Mouse (Mus musculus): ENCODE measurements around the gene Mlec. TPM values are rescaled to one million over a fixed set of nuclear protein-coding genes. Genes with fewer than 3 reads are reported as not detected.
A peak's percentile ranks its signal among the peaks of the same experiment; 100 is the strongest.
"Not testable (repeated sequence)": the region's sequence is repeated elsewhere in the genome, so short reads cannot be mapped to it uniquely, and the experiment has no call there.

The Mlec gene
- polyA plus RNA-seq, 1 experiment, result 209 TPM

GRCm38 (mm10) chr5:115165351-115165750, 7.4 kb upstream of the Mlec start:
- 72% methylated on average over 9 of the region's 9 CpGs for WGBS
- no peak for DNase-seq
- Histone ChIP-seq H3K27ac (ENCODE audit: insufficient read depth, low read depth, low read length) (no peak overlapping the region), H3K4me3 (ENCODE audit: insufficient read depth, low read depth, low read length) (no peak overlapping the region), H3K4me1 (ENCODE audit: control insufficient read depth, insufficient read depth, low read length) (peaks cover 7% of the 10 kb centered on the region), H3K36me3 (ENCODE audit: control insufficient read depth, insufficient read depth, low read length) (no peaks in the 10 kb centered on the region), H3K27me3 (replicated peaks; ENCODE audit: control insufficient read depth, insufficient read depth, low read length) (no peaks in the 10 kb centered on the region)
- no peak for TF ChIP-seq POLR2A (IDR thresholded peaks at IDR 0.05; ENCODE audit: low read depth, low read length)
- TF ChIP-seq CTCF (conservative IDR thresholded peaks at IDR 0.05; ENCODE audit: insufficient read depth, insufficient read length, low read depth, low read length), result peak; percentile 54

- H3K36me3 ChIP-seq (ENCODE audit: control insufficient read depth, insufficient read depth, low read length); DNase-seq; H3K4me3 ChIP-seq (ENCODE audit: insufficient read depth, low read depth, low read length); H3K27me3 ChIP-seq (replicated peaks; ENCODE audit: control insufficient read depth, insufficient read depth, low read length); H3K27ac ChIP-seq (ENCODE audit: insufficient read depth, low read depth, low read length); H3K4me1 ChIP-seq (ENCODE audit: control insufficient read depth, insufficient read depth, low read length): not testable (repeated sequence)
- 72% methylated on average over 4 of the region's 4 CpGs for WGBS
These were observed 6.5 kb upstream of the Mlec start for GRCm38 (mm10) chr5:115164446-115164845.

GRCm38 (mm10) chr5:115163563-115163962, 5.6 kb upstream of the Mlec start:
- no peaks in the 10 kb centered on the region for H3K27me3 ChIP-seq (replicated peaks; ENCODE audit: control insufficient read depth, insufficient read depth, low read length)
- H3K36me3 ChIP-seq (ENCODE audit: control insufficient read depth, insufficient read depth, low read length), result no peaks in the 10 kb centered on the region
- no peak overlapping the region for H3K27ac ChIP-seq (ENCODE audit: insufficient read depth, low read depth, low read length)
- no peak overlapping the region for H3K4me3 ChIP-seq (ENCODE audit: insufficient read depth, low read depth, low read length)
- peak; percentile 70 for TF ChIP-seq CTCF (conservative IDR thresholded peaks at IDR 0.05; ENCODE audit: insufficient read depth, insufficient read length, low read depth, low read length)
- no peak for TF ChIP-seq POLR2A (IDR thresholded peaks at IDR 0.05; ENCODE audit: low read depth, low read length)
- peaks cover 7% of the 10 kb centered on the region for H3K4me1 ChIP-seq (ENCODE audit: control insufficient read depth, insufficient read depth, low read length)
- DNase-seq, result peak; percentile 76
- 39% methylated on average over 8 of the region's 8 CpGs for WGBS

- H3K4me1 ChIP-seq (ENCODE audit: control insufficient read depth, insufficient read depth, low read length); H3K27me3 ChIP-seq (replicated peaks; ENCODE audit: control insufficient read depth, insufficient read depth, low read length); DNase-seq; H3K27ac ChIP-seq (ENCODE audit: insufficient read depth, low read depth, low read length); H3K36me3 ChIP-seq (ENCODE audit: control insufficient read depth, insufficient read depth, low read length); H3K4me3 ChIP-seq (ENCODE audit: insufficient read depth, low read depth, low read length): not testable (repeated sequence)
- WGBS, result 100% methylated on average over 1 of the region's 1 CpGs
These were observed 3.9 kb upstream of the Mlec start for GRCm38 (mm10) chr5:115161940-115162279.

GRCm38 (mm10) chr5:115161064-115161939, 3.3 kb upstream of the Mlec start:
- WGBS, result 42% methylated on average over 13 of the region's 13 CpGs
- Histone ChIP-seq H3K4me3 (ENCODE audit: insufficient read depth, low read depth, low read length) (no peak overlapping the region), H3K27ac (ENCODE audit: insufficient read depth, low read depth, low read length) (peak overlapping the region; percentile 14; the same call in 1 of the 2 replicates), H3K4me1 (ENCODE audit: control insufficient read depth, insufficient read depth, low read length) (0 out of 2 replicates have a peak, but pooled peaks cover 3% of the 10 kb centered on the region), H3K27me3 (replicated peaks; ENCODE audit: control insufficient read depth, insufficient read depth, low read length) (no peaks in the 10 kb centered on the region), H3K36me3 (ENCODE audit: control insufficient read depth, insufficient read depth, low read length) (no peaks in the 10 kb centered on the region)
- no peak for TF ChIP-seq CTCF (conservative IDR thresholded peaks at IDR 0.05; ENCODE audit: insufficient read depth, insufficient read length, low read depth, low read length)
- no peak for TF ChIP-seq POLR2A (IDR thresholded peaks at IDR 0.05; ENCODE audit: low read depth, low read length)
- peak; percentile 73 for DNase-seq

GRCm38 (mm10) chr5:115160655-115161054, 2.7 kb upstream of the Mlec start:
- DNase-seq, result peak; percentile 24
- TF ChIP-seq CTCF (conservative IDR thresholded peaks at IDR 0.05; ENCODE audit: insufficient read depth, insufficient read length, low read depth, low read length) (no peak), POLR2A (IDR thresholded peaks at IDR 0.05; ENCODE audit: low read depth, low read length) (no peak)
- Histone ChIP-seq H3K4me3 (ENCODE audit: insufficient read depth, low read depth, low read length) (no peak overlapping the region), H3K27me3 (replicated peaks; ENCODE audit: control insufficient read depth, insufficient read depth, low read length) (no peaks in the 10 kb centered on the region), H3K36me3 (ENCODE audit: control insufficient read depth, insufficient read depth, low read length) (no peaks in the 10 kb centered on the region), H3K4me1 (ENCODE audit: control insufficient read depth, insufficient read depth, low read length) (peaks cover 5% of the 10 kb centered on the region; the same call in 1 of the 2 replicates), H3K27ac (ENCODE audit: insufficient read depth, low read depth, low read length) (peak overlapping the region; percentile 2; the same call in 1 of the 2 replicates)
- 58% methylated on average over 6 of the region's 6 CpGs for WGBS

GRCm38 (mm10) chr5:115159165-115159564, 1.2 kb upstream of the Mlec start:
- Histone ChIP-seq H3K27me3 (replicated peaks; ENCODE audit: control insufficient read depth, insufficient read depth, low read length) (no peaks in the 10 kb centered on the region), H3K27ac (ENCODE audit: insufficient read depth, low read depth, low read length) (peak overlapping the region; percentile 81), H3K4me3 (ENCODE audit: insufficient read depth, low read depth, low read length) (peak overlapping the region; percentile 62), H3K36me3 (ENCODE audit: control insufficient read depth, insufficient read depth, low read length) (no peaks in the 10 kb centered on the region), H3K4me1 (ENCODE audit: control insufficient read depth, insufficient read depth, low read length) (peaks cover 18% of the 10 kb centered on the region; the same call in 1 of the 2 replicates)
- no peak for DNase-seq
- TF ChIP-seq POLR2A (IDR thresholded peaks at IDR 0.05; ENCODE audit: low read depth, low read length) (no peak), CTCF (conservative IDR thresholded peaks at IDR 0.05; ENCODE audit: insufficient read depth, insufficient read length, low read depth, low read length) (no peak)
- 36% methylated on average over 12 of the region's 12 CpGs for WGBS

Measured in kidney, adult 2 months (tissue).